ENCODE assay signal across 13 mouse cellular contexts in the genomic region with DNA sequence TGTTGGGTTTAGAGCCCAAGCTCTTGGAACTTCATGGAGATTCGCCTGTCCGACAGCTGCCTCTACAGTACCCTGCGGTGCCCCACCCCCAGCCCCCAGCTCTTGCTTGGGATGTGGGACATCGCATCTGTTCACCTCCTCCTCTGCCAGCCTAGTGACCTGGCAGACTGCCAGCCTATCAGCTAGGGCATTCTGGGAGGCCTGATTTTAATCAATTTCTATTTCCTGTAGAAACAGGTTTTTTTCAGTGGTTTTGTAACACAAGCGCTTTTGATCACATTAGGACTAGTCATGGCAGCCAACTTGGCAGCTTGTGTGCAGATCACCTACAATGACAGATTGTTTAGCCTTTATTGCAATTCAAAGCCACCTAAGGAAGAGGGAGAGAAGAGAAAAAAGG.
DNase-seq lines count a peak whose midpoint lies in the region; ATAC-seq and TF ChIP-seq lines count a peak whose summit lies in the region.
"Had no signal": no experiment of that assay in that cellular context is flagged by ENCODE, and none has a peak within 500 bp of the region (broad histone marks: within the 10 kb centered on the region; RNA-seq: fewer than 3 reads in every experiment).

No protein-coding gene starts in this region.

- no peak for ATAC-seq in kidney, embryonic 15.5 days (replicated peaks; ENCODE audit: low FRiP score)
- ATAC-seq in kidney, embryonic 16.5 days (ENCODE audit: low FRiP score, low TSS enrichment) = no peak
- ATAC-seq: CD4-positive, CD25-positive, alpha-beta regulatory T cell, adult 4 months had no signal

- H3K27me3 ChIP-seq in kidney, embryonic 15.5 days = no peaks in the 10 kb centered on the region
- H3K27me3 ChIP-seq in kidney, embryonic 16.5 days (ENCODE audit: insufficient read depth, low read length) = no peaks in the 10 kb centered on the region
- H3K27me3 ChIP-seq: liver, embryonic 15.5 days had no signal

- H3K27ac ChIP-seq in kidney, embryonic 15.5 days = peak overlapping the region; percentile 9; the same call in 1 of the 2 replicates
- H3K27ac ChIP-seq in kidney, embryonic 16.5 days (ENCODE audit: low read length) = no peak overlapping the region
- H3K27ac ChIP-seq in layer of hippocampus, adult 2 months = peak overlapping the region; percentile 68
- H3K27ac ChIP-seq: liver, embryonic 15.5 days had no signal

- no peaks in the 10 kb centered on the region for H3K9me3 ChIP-seq in kidney, embryonic 15.5 days (replicated peaks)
- H3K9me3 ChIP-seq in kidney, embryonic 16.5 days (ENCODE audit: low read length) = no peaks in the 10 kb centered on the region

- H3K36me3 ChIP-seq in kidney, embryonic 15.5 days = no peaks in the 10 kb centered on the region
- H3K36me3 ChIP-seq in kidney, embryonic 16.5 days (ENCODE audit: insufficient read depth, low read length) = no peaks in the 10 kb centered on the region
- H3K36me3 ChIP-seq: liver, embryonic 15.5 days had no signal

- TF ChIP-seq CTCF in layer of hippocampus, adult 2 months (conservative IDR thresholded peaks at IDR 0.05) = no peak

- no peak overlapping the region for H3K9ac ChIP-seq in kidney, embryonic 15.5 days
- H3K9ac ChIP-seq in kidney, embryonic 16.5 days (replicated peaks; ENCODE audit: low read length) = no peak overlapping the region
- H3K9ac ChIP-seq: liver, embryonic 15.5 days had no signal

- H3K4me2 ChIP-seq in kidney, embryonic 15.5 days = no peak overlapping the region
- H3K4me2 ChIP-seq in kidney, embryonic 16.5 days (replicated peaks; ENCODE audit: low read depth, low read length) = no peak overlapping the region
- H3K4me2 ChIP-seq: heart, embryonic 11.5 days; liver, embryonic 15.5 days had no signal

- H3K4me3 ChIP-seq in kidney, embryonic 15.5 days (replicated peaks) = no peak overlapping the region
- H3K4me3 ChIP-seq in kidney, embryonic 16.5 days (ENCODE audit: low read length) = no peak overlapping the region
- no peak overlapping the region for H3K4me3 ChIP-seq in layer of hippocampus, adult 2 months
- H3K4me3 ChIP-seq: liver, embryonic 15.5 days; myocyte had no signal

- peak; percentile 50 for DNase-seq in brain, adult 2 months (ENCODE audit: low read depth, low spot score)
- DNase-seq in cerebellum, postnatal 36 days = peak; percentile 3 to 14
- DNase-seq in layer of hippocampus, adult 2 months (ENCODE audit: low spot score in 2 of 2) = peak; percentile 45 to 69
- DNase-seq in heart, adult 11 months = no peak
- DNase-seq in thymus, postnatal 25 days = no peak
- DNase-seq in thymus, postnatal 4 days = no peak
- DNase-seq: kidney, postnatal 14 days had no signal

- H3K4me1 ChIP-seq in kidney, embryonic 15.5 days = no peaks in the 10 kb centered on the region
- no peaks in the 10 kb centered on the region for H3K4me1 ChIP-seq in kidney, embryonic 16.5 days (ENCODE audit: insufficient read depth, low read length)
- H3K4me1 ChIP-seq: liver, embryonic 15.5 days had no signal

- 80% methylated on average over 5 of the region's 5 CpGs for WGBS in kidney, embryonic 15.5 days
- 78% methylated on average over 5 of the region's 5 CpGs for WGBS in kidney, embryonic 16.5 days

Comparison
In these comparisons a context has a peak if more than half of its experiments do, and no peak if none do; other contexts are left out.
1. DNase-seq: peak in brain, adult 2 months (single experiment), cerebellum, postnatal 36 days (2 of 2) and layer of hippocampus, adult 2 months (2 of 2); none in heart, adult 11 months (single experiment), thymus, postnatal 25 days (single experiment) and thymus, postnatal 4 days (single experiment).